Mouse (Mus musculus): ENCODE results near the gene Clec4a2.
"Not testable (repeated sequence)": the region's sequence is repeated elsewhere in the genome, so short reads cannot be mapped to it uniquely, and the experiment has no call there.

Gene Clec4a2

GRCm38 (mm10) chr6:123106128-123106527 lies at the start of gene Clec4a2:
TSS of gene Clec4a2 (plus strand) at chr6:123106428.
- DNase-seq: not testable (repeated sequence)

DNA sequence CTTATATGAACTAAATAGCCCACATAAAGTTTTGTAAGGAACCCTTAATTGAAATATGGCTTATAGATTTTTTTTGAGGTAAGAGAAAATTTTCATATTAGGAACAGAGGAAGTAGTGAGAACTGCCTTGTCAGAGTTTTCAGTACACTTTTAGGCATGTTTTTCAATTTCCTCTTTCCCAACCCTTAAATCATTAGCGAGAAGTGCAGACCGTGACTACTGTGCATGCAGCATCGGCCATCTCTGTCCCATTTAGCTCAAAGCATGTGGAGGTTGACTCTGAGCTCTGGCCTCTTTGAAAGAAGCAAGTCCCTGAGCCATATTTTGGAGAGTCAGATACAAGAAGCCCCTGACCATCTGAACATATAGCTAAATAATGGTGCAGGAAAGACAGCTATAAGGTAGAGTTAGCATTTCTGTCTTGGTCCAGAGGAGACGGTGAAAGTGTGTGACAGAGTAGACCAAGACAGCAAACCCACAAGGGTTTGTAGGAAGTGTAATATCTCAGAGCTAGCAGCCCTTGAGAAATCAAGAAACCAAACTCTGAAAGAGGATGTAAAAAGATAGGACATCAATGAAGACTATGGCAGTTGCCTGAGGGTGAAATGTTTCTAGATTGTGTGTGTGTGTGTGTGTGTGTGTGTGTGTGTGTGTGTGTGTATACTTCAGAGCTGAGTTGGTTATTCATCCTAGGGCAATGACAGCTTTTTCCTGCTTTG lies 10.9 kb upstream of the Clec4a2 start:
- DNase-seq: no peak

- DNase-seq: no peak
Observed at GRCm38 (mm10) chr6:123123195-123123594, 17.0 kb downstream of the Clec4a2 start.

GRCm38 (mm10) chr6:123127173-123127572 lies 20.9 kb downstream of the Clec4a2 start:
- no peak for DNase-seq

- DNase-seq: not testable (repeated sequence)
Observed at GRCm38 (mm10) chr6:123137766-123138526, 31.7 kb downstream of the Clec4a2 start.

DNA sequence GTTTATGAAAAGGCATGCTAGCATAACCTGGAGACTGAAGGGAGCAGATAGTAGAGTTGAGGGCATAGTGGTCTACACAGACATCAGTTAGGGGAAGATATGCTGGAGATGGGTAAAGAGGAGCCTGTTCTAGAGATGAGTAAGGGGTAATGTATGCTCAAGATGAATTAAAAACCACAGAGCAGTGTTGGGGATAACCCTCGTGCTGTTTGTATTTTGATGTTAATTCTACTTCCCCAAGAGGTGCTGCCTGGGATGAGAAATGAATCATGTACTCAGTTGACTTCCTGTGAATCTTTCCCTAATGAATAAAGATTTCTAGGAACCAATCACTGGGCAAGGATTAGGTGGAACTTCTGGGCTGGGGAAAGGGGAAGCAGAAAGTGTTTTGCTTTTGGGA lies 63.9 kb downstream of the Clec4a2 start:
- DNase-seq: no peak

DNA sequence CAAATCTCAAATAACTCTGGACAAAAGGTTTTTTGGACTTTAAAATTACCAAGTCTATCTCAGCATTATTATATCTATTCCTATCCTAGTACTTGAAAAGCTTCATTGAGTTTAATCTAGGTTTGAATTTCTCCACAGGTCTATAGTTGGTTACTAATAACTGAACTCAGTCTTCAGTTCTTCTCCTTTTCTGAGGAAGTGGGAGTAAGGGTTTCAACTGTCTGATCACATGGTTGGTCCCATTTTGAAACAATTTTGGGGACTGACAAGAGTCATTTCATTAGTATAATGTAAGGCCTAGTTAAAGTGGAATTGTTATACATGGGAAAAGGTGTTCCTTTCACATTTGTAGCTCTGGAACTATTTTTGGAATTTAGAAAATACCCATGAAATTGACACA lies 64.8 kb downstream of the Clec4a2 start:
- no peak for DNase-seq

- no peak for DNase-seq
Observed at GRCm38 (mm10) chr6:123172593-123172992, 66.4 kb downstream of the Clec4a2 start, which contains the start of gene Clec4b2. TSS of gene Clec4b2 (plus strand) at chr6:123172893.

GRCm38 (mm10) chr6:123175549-123175948 lies 69.3 kb downstream of the Clec4a2 start:
- no peak for DNase-seq

- not testable (repeated sequence) for DNase-seq
Observed at GRCm38 (mm10) chr6:123184862-123185261, 78.6 kb downstream of the Clec4a2 start.

Measured in cerebellum, adult 9-10 months (tissue).